Mouse (Mus musculus): Measurements from ENCODE around the gene Parp14. TPM values are rescaled to one million over a fixed set of nuclear protein-coding genes. Genes with fewer than 3 reads are reported as not detected.

The Parp14 gene
- polyA plus RNA-seq, 1 experiment from 2014 or later = 116 TPM

GRCm38 (mm10) chr16:35839680-35840079, 31.7 kb downstream of the Parp14 start:
- WGBS (ENCODE audit: missing documents) = 29% methylated on average over 1 of the region's 1 CpGs
- Histone ChIP-seq H3K4me3 (ENCODE audit: inconsistent target) (no peak overlapping the region), H3K27ac (no peak overlapping the region), H3K79me2 (ENCODE audit: inconsistent target) (peaks cover 10% of the 10 kb centered on the region; the same call in 1 of the 2 replicates), H3K36me3 (ENCODE audit: inconsistent target) (peaks cover 99% of the 10 kb centered on the region)

GRCm38 (mm10) chr16:35834653-35835052, 36.7 kb downstream of the Parp14 start:
- H3K27ac ChIP-seq = no peak overlapping the region
- no peak overlapping the region for H3K4me3 ChIP-seq (ENCODE audit: inconsistent target)
- H3K36me3 ChIP-seq (ENCODE audit: inconsistent target) = peaks cover 72% of the 10 kb centered on the region
- 96% methylated on average over 8 of the region's 8 CpGs for WGBS (ENCODE audit: missing documents)
- no peaks in the 10 kb centered on the region; the same call in 1 of the 2 replicates for H3K79me2 ChIP-seq (ENCODE audit: inconsistent target)

GRCm38 (mm10) chr16:35832926-35833325, 38.4 kb downstream of the Parp14 start:
- no peak overlapping the region for H3K27ac ChIP-seq
- H3K79me2 ChIP-seq (ENCODE audit: inconsistent target) = no peaks in the 10 kb centered on the region; the same call in 1 of the 2 replicates
- H3K36me3 ChIP-seq (ENCODE audit: inconsistent target) = peaks cover 54% of the 10 kb centered on the region
- 86% methylated on average over 3 of the region's 3 CpGs for WGBS (ENCODE audit: missing documents)
- no peak overlapping the region for H3K4me3 ChIP-seq (ENCODE audit: inconsistent target)

- H3K36me3 ChIP-seq (ENCODE audit: inconsistent target) = peaks cover 26% of the 10 kb centered on the region
- 59% methylated on average over 5 of the region's 7 CpGs for WGBS (ENCODE audit: missing documents)
- no peak overlapping the region for H3K27ac ChIP-seq
- H3K4me3 ChIP-seq (ENCODE audit: inconsistent target) = no peak overlapping the region
- H3K79me2 ChIP-seq (ENCODE audit: inconsistent target) = no peaks in the 10 kb centered on the region
Measured at GRCm38 (mm10) chr16:35829999-35830398, 41.3 kb downstream of the Parp14 start.

GRCm38 (mm10) chr16:35817255-35818089, 53.9 kb downstream of the Parp14 start:
- Histone ChIP-seq H3K27ac (no peak overlapping the region), H3K36me3 (ENCODE audit: inconsistent target) (no peaks in the 10 kb centered on the region), H3K79me2 (ENCODE audit: inconsistent target) (no peaks in the 10 kb centered on the region), H3K4me3 (ENCODE audit: inconsistent target) (no peak overlapping the region)
- 22% methylated on average over 13 of the region's 13 CpGs for WGBS (ENCODE audit: missing documents)

GRCm38 (mm10) chr16:35813119-35813518, 58.2 kb downstream of the Parp14 start:
- Histone ChIP-seq H3K36me3 (ENCODE audit: inconsistent target) (no peaks in the 10 kb centered on the region), H3K4me3 (ENCODE audit: inconsistent target) (no peak overlapping the region), H3K79me2 (ENCODE audit: inconsistent target) (no peaks in the 10 kb centered on the region), H3K27ac (no peak overlapping the region)
- 100% methylated on average over 3 of the region's 3 CpGs for WGBS (ENCODE audit: missing documents)

GRCm38 (mm10) chr16:35808838-35809237, 62.5 kb downstream of the Parp14 start:
- H3K27ac ChIP-seq = no peak overlapping the region
- H3K4me3 ChIP-seq (ENCODE audit: inconsistent target) = no peak overlapping the region

GRCm38 (mm10) chr16:35807663-35807992, 63.7 kb downstream of the Parp14 start:
- Histone ChIP-seq H3K36me3 (ENCODE audit: inconsistent target) (no peaks in the 10 kb centered on the region), H3K27ac (no peak overlapping the region)

More at GRCm38 (mm10) chr16:35808838-35809237, 62.5 kb downstream of the Parp14 start:
- Histone ChIP-seq H3K79me2 (ENCODE audit: inconsistent target) (no peaks in the 10 kb centered on the region), H3K36me3 (ENCODE audit: inconsistent target) (no peaks in the 10 kb centered on the region)
- 95% methylated on average over 2 of the region's 2 CpGs for WGBS (ENCODE audit: missing documents)

GRCm38 (mm10) chr16:35806973-35807662, 64.2 kb downstream of the Parp14 start:
- H3K27ac ChIP-seq = no peak overlapping the region
- no peaks in the 10 kb centered on the region for H3K36me3 ChIP-seq (ENCODE audit: inconsistent target)
- no peak overlapping the region for H3K4me3 ChIP-seq (ENCODE audit: inconsistent target)
- WGBS (ENCODE audit: missing documents) = 97% methylated on average over 6 of the region's 6 CpGs
- H3K79me2 ChIP-seq (ENCODE audit: inconsistent target) = no peaks in the 10 kb centered on the region

More at GRCm38 (mm10) chr16:35807663-35807992, 63.7 kb downstream of the Parp14 start:
- H3K4me3 ChIP-seq (ENCODE audit: inconsistent target) = no peak overlapping the region
- H3K79me2 ChIP-seq (ENCODE audit: inconsistent target) = no peaks in the 10 kb centered on the region
- WGBS (ENCODE audit: missing documents) = 96% methylated on average over 4 of the region's 4 CpGs

- Histone ChIP-seq H3K27ac (no peak overlapping the region), H3K79me2 (ENCODE audit: inconsistent target) (no peaks in the 10 kb centered on the region), H3K4me3 (ENCODE audit: inconsistent target) (no peak overlapping the region), H3K36me3 (ENCODE audit: inconsistent target) (no peaks in the 10 kb centered on the region)
- WGBS (ENCODE audit: missing documents) = 73% methylated on average over 4 of the region's 4 CpGs
Measured at GRCm38 (mm10) chr16:35803723-35804122, 67.6 kb downstream of the Parp14 start.

GRCm38 (mm10) chr16:35802163-35802562, 69.2 kb downstream of the Parp14 start:
- WGBS (ENCODE audit: missing documents) = 73% methylated on average over 7 of the region's 7 CpGs
- Histone ChIP-seq H3K4me3 (ENCODE audit: inconsistent target) (no peak overlapping the region), H3K36me3 (ENCODE audit: inconsistent target) (no peaks in the 10 kb centered on the region), H3K27ac (no peak overlapping the region), H3K79me2 (ENCODE audit: inconsistent target) (no peaks in the 10 kb centered on the region)

- no peak overlapping the region for H3K4me3 ChIP-seq (ENCODE audit: inconsistent target)
- H3K27ac ChIP-seq = no peak overlapping the region
- 0 out of 2 replicates have a peak, but pooled peaks cover 6% of the 10 kb centered on the region for H3K36me3 ChIP-seq (ENCODE audit: inconsistent target)
- 94% methylated on average over 6 of the region's 6 CpGs for WGBS (ENCODE audit: missing documents)
- no peaks in the 10 kb centered on the region for H3K79me2 ChIP-seq (ENCODE audit: inconsistent target)
Measured at GRCm38 (mm10) chr16:35791962-35792521, 79.3 kb downstream of the Parp14 start.

GRCm38 (mm10) chr16:35788330-35788729, 83.0 kb downstream of the Parp14 start:
- 96% methylated on average over 6 of the region's 6 CpGs for WGBS (ENCODE audit: missing documents)
- Histone ChIP-seq H3K4me3 (ENCODE audit: inconsistent target) (no peak overlapping the region), H3K36me3 (ENCODE audit: inconsistent target) (0 out of 2 replicates have a peak, but pooled peaks cover 6% of the 10 kb centered on the region)

GRCm38 (mm10) chr16:35787568-35788189, 83.7 kb downstream of the Parp14 start:
- no peaks in the 10 kb centered on the region for H3K79me2 ChIP-seq (ENCODE audit: inconsistent target)
- no peak overlapping the region for H3K4me3 ChIP-seq (ENCODE audit: inconsistent target)
- H3K27ac ChIP-seq = no peak overlapping the region
- 0 out of 2 replicates have a peak, but pooled peaks cover 6% of the 10 kb centered on the region for H3K36me3 ChIP-seq (ENCODE audit: inconsistent target)
- WGBS (ENCODE audit: missing documents) = 92% methylated on average over 8 of the region's 8 CpGs

More at GRCm38 (mm10) chr16:35788330-35788729, 83.0 kb downstream of the Parp14 start:
- Histone ChIP-seq H3K79me2 (ENCODE audit: inconsistent target) (no peaks in the 10 kb centered on the region), H3K27ac (no peak overlapping the region)

All from macrophage (primary cell).